ENCODE assay signal across 19 mouse cellular contexts in the genomic region with DNA sequence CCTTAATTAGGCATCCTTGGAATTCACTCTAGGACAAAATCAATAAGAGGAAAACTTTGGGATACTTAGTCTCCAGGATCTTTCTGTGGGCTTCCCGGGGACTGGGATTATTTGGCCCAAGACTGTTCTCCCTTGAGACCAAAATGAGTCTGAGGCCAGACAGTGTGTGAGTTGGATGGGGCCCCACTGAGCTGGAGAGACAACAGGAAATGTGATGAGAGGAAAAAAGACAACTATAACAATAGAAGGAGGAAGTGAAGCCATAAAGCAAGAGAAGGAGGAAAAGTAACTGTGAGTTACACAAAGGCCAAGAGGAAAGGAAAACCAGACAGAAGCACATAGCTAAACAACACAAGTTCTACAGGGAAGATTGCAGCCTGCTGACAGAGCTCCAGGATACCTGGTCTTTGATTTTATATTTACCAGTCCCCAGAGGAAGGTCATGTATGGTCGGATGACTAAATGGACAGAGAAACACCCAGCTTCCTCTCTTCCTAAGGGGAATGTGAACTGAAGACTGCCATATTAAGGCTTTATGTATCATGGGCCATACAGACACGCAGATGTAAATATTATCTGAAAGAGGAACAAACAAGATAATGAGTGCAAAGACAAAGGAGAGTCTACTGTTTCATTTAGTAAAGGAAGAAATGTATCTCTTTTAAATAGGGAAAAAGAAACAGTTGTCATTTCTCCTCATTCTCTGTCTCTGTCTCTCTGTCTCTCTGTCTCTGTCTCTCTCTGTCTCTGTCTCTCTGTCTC. TPM values are rescaled to one million over a fixed set of nuclear protein-coding genes. Genes with fewer than 3 reads are reported as not detected.
DNase-seq lines count a peak whose midpoint lies in the region; ATAC-seq lines count a peak whose summit lies in the region.
"Had no signal": no experiment of that assay in that cellular context is flagged by ENCODE, and none has a peak within 500 bp of the region (broad histone marks: within the 10 kb centered on the region; RNA-seq: fewer than 3 reads in every experiment).

No protein-coding gene starts in this region.

- DNase-seq in heart, postnatal 10 days, result peak; percentile 31 to 32
- peak; percentile 29 for DNase-seq in thymus, postnatal 4 days
- DNase-seq in thymus, postnatal 25 days, result no peak
- DNase-seq in liver, embryonic 11.5 days (ENCODE audit: low spot score), result no peak
- no peak for DNase-seq in lung, adult 18-20 months
- DNase-seq: adrenal gland, adult 8-10 months; cerebellum, adult 11-12 months; cerebellum, postnatal 25 days; lung, embryonic 14.5 days had no signal

- no peak overlapping the region for H3K4me3 ChIP-seq in heart, embryonic 11.5 days (ENCODE audit: low read depth, low read length)
- H3K4me3 ChIP-seq in neural tube, embryonic 15.5 days (replicated peaks), result no peak overlapping the region
- no peak overlapping the region for H3K4me3 ChIP-seq in liver, embryonic 11.5 days (ENCODE audit: low read depth, low read length)
- H3K4me3 ChIP-seq: forebrain, embryonic 13.5 days; heart, embryonic 15.5 days; hindbrain, embryonic 12.5 days; midbrain, embryonic 15.5 days had no signal

- no peaks in the 10 kb centered on the region for H3K27me3 ChIP-seq in heart, embryonic 11.5 days (ENCODE audit: control insufficient read depth, insufficient read depth, low read length)
- no peaks in the 10 kb centered on the region for H3K27me3 ChIP-seq in neural tube, embryonic 15.5 days (replicated peaks)
- no peaks in the 10 kb centered on the region for H3K27me3 ChIP-seq in liver, embryonic 11.5 days (replicated peaks; ENCODE audit: control insufficient read depth, insufficient read depth, low read length)
- H3K27me3 ChIP-seq: forebrain, embryonic 13.5 days; heart, embryonic 15.5 days; hindbrain, embryonic 12.5 days; midbrain, embryonic 15.5 days had no signal

- no peaks in the 10 kb centered on the region for H3K4me1 ChIP-seq in heart, embryonic 11.5 days (ENCODE audit: control insufficient read depth, insufficient read depth, low read length)
- H3K4me1 ChIP-seq in neural tube, embryonic 15.5 days, result no peaks in the 10 kb centered on the region
- H3K4me1 ChIP-seq in liver, embryonic 11.5 days (replicated peaks; ENCODE audit: control insufficient read depth, insufficient read depth, low read length), result no peaks in the 10 kb centered on the region
- H3K4me1 ChIP-seq: forebrain, embryonic 13.5 days; hindbrain, embryonic 12.5 days; midbrain, embryonic 15.5 days had no signal

- WGBS in heart, embryonic 11.5 days (ENCODE audit: insufficient replicate concordance), result 56% methylated on average over 3 of the region's 3 CpGs
- WGBS in neural tube, embryonic 15.5 days, result 70% methylated on average over 3 of the region's 3 CpGs
- 47% methylated on average over 3 of the region's 3 CpGs for WGBS in liver, embryonic 11.5 days

- intact Hi-C loops in heart, postnatal 10 days (cut with DNase I), result no loop called here

- H3K27ac ChIP-seq in heart, embryonic 11.5 days (ENCODE audit: low read depth, low read length), result no peak overlapping the region
- H3K27ac ChIP-seq in neural tube, embryonic 15.5 days (replicated peaks), result no peak overlapping the region
- H3K27ac ChIP-seq in liver, embryonic 11.5 days (ENCODE audit: low read depth, low read length), result no peak overlapping the region
- H3K27ac ChIP-seq: forebrain, embryonic 13.5 days; heart, embryonic 15.5 days; hindbrain, embryonic 12.5 days; kidney, postnatal 0 days; midbrain, embryonic 15.5 days had no signal

- ATAC-seq in heart, embryonic 11.5 days (replicated peaks; ENCODE audit: insufficient number of reproducible peaks, low FRiP score, low TSS enrichment), result no peak
- peak; percentile 35 for ATAC-seq in inflammation-experienced regulatory T-cells, adult 6 months
- ATAC-seq in neural tube, embryonic 15.5 days (ENCODE audit: low FRiP score), result no peak
- ATAC-seq in liver, embryonic 11.5 days (replicated peaks; ENCODE audit: low FRiP score), result no peak
- ATAC-seq: forebrain, embryonic 13.5 days; intestine, embryonic 16.5 days; midbrain, embryonic 15.5 days had no signal

- H3K4me2 ChIP-seq in heart, embryonic 11.5 days, result no peak overlapping the region
- H3K4me2 ChIP-seq in neural tube, embryonic 15.5 days, result no peak overlapping the region
- no peak overlapping the region for H3K4me2 ChIP-seq in liver, embryonic 11.5 days
- H3K4me2 ChIP-seq: forebrain, embryonic 13.5 days; heart, embryonic 15.5 days; hindbrain, embryonic 12.5 days; lung, embryonic 14.5 days; midbrain, embryonic 15.5 days had no signal

- H3K36me3 ChIP-seq in heart, embryonic 11.5 days (ENCODE audit: control insufficient read depth, insufficient read depth, low read length), result no peaks in the 10 kb centered on the region
- H3K36me3 ChIP-seq in neural tube, embryonic 15.5 days, result no peaks in the 10 kb centered on the region
- H3K36me3 ChIP-seq in liver, embryonic 11.5 days (ENCODE audit: control insufficient read depth, insufficient read depth, low read length), result no peaks in the 10 kb centered on the region
- H3K36me3 ChIP-seq: G1E; heart, embryonic 15.5 days; hindbrain, embryonic 12.5 days; midbrain, embryonic 15.5 days had no signal

- H3K9me3 ChIP-seq in heart, embryonic 11.5 days (replicated peaks; ENCODE audit: control insufficient read depth, low read length), result no peaks in the 10 kb centered on the region
- H3K9me3 ChIP-seq in neural tube, embryonic 15.5 days (replicated peaks), result no peaks in the 10 kb centered on the region
- H3K9me3 ChIP-seq in liver, embryonic 11.5 days (ENCODE audit: control insufficient read depth, low read length), result no peaks in the 10 kb centered on the region
- H3K9me3 ChIP-seq: forebrain, embryonic 13.5 days; G1E; heart, embryonic 15.5 days; hindbrain, embryonic 12.5 days; midbrain, embryonic 15.5 days had no signal

- no peak overlapping the region for H3K9ac ChIP-seq in heart, embryonic 11.5 days (ENCODE audit: low read depth, low read length)
- no peak overlapping the region for H3K9ac ChIP-seq in neural tube, embryonic 15.5 days (replicated peaks)
- H3K9ac ChIP-seq in liver, embryonic 11.5 days (ENCODE audit: low read depth, low read length), result no peak overlapping the region
- H3K9ac ChIP-seq: forebrain, embryonic 13.5 days; heart, embryonic 15.5 days; hindbrain, embryonic 12.5 days; lung, embryonic 14.5 days; midbrain, embryonic 15.5 days had no signal

RNA-seq across cellular contexts. Expression of a gene that starts 8.5 kb away (rescaled TPM):
- 10 to 100 TPM; 51.4 to 51.7 TPM for total RNA-seq in heart, postnatal 10 days (2021)
- 96.0 and 97.8 TPM in 2 replicates for polyA plus RNA-seq in heart, embryonic 11.5 days (2014; fragmentation: Nextera tagmentation; extraction: Ambion mirVana)
- polyA plus RNA-seq in inflammation-experienced regulatory T-cells, adult 6 months (2017; shearing (Covaris generic)), result 100 to 1,000 TPM in 2 of 3 experiments, 10 to 100 TPM in 1; 27.3 to 231 (median 181) TPM
- 192 and 214 TPM in 2 replicates for polyA plus RNA-seq in neural tube, embryonic 15.5 days (2015; fragmentation: Nextera tagmentation; extraction: Ambion mirVana)
- polyA plus RNA-seq in liver, embryonic 11.5 days (2014; fragmentation: Nextera tagmentation; extraction: Ambion mirVana), result 110 and 113 TPM in 2 replicates

Comparison
In these comparisons a context has a peak if more than half of its experiments do, and no peak if none do; other contexts are left out.
1. DNase-seq: peak in heart, postnatal 10 days (2 of 2) and thymus, postnatal 4 days (single experiment); none in thymus, postnatal 25 days (single experiment), liver, embryonic 11.5 days (single experiment) and lung, adult 18-20 months (0 of 2).